Mouse (Mus musculus) liver, postnatal 0 days (tissue): ENCODE results near the gene Gpx4. TPM values are rescaled to one million over a fixed set of nuclear protein-coding genes. Genes with fewer than 3 reads are reported as not detected.

Source experiments
- ATAC-seq: fragments of 200-750 bp; cut with Nextera tagmentation; 2 replicates; pipeline ENCODE4 v1.8.0; 2017; ENCODE audit warnings: mild to moderate bottlenecking, moderate library complexity
- DNase-seq: peaks from one replicate; pipeline ENCODE4 v3.0.0-alpha.2; 2016
- H3K27ac ChIP-seq: fragments of 300-500 bp; sonication (generic); 2 replicates; pipeline ENCODE4 v1.5.1; 2014; ENCODE audit warnings: antibody characterized with exemption, moderate library complexity, mild to moderate bottlenecking, low read depth
- H3K27me3 ChIP-seq: fragments of 300-500 bp; sonication (generic); 2 replicates; pipeline ENCODE4 v1.6.1; 2014; ENCODE audit warnings: low read length, control low read depth, mixed read lengths; ENCODE audit not compliant: insufficient read depth
- H3K36me3 ChIP-seq: fragments of 300-500 bp; sonication (generic); replicated peaks from 2 replicates; pipeline ENCODE4 v1.6.1; 2014; ENCODE audit warnings: mild to moderate bottlenecking, control low read depth, low read length, moderate library complexity, mixed read lengths; ENCODE audit not compliant: insufficient read depth
- H3K4me1 ChIP-seq: fragments of 300-500 bp; sonication (generic); 2 replicates; pipeline ENCODE4 v1.6.1; 2014; ENCODE audit warnings: antibody characterized with exemption, mild to moderate bottlenecking, control low read depth; ENCODE audit not compliant: insufficient read depth
- H3K4me2 ChIP-seq: fragments of 300-500 bp; sonication (generic); 2 replicates; pipeline ENCODE4 v1.6.1; 2014; ENCODE audit warnings: low read depth, mild to moderate bottlenecking, low read length, moderate library complexity, mixed read lengths
- H3K4me3 ChIP-seq: fragments of 300-500 bp; sonication (generic); 2 replicates; pipeline ENCODE4 v1.5.1; 2014; ENCODE audit warnings: low read depth, low read length
- H3K9ac ChIP-seq: fragments of 300-500 bp; sonication (generic); replicated peaks from 2 replicates; pipeline ENCODE4 v1.6.1; 2014; ENCODE audit warnings: mild to moderate bottlenecking, moderate library complexity
- H3K9me3 ChIP-seq: fragments of 300-500 bp; sonication (generic); 2 replicates; pipeline ENCODE4 v1.6.1; 2016; ENCODE audit warnings: mild to moderate bottlenecking, control low read depth, low read length, mixed read lengths
- CTCF ChIP-seq: sonication (generic); IDR thresholded peaks from 2 replicates; pipeline ENCODE4 v1.5.1; 2016; ENCODE audit warnings: antibody characterized with exemption, low read depth
- EP300 ChIP-seq: IDR thresholded peaks from 2 replicates; pipeline ENCODE4 v1.6.1; 2016; ENCODE audit warnings: antibody characterized with exemption, low read depth, mild to moderate bottlenecking
- WGBS: fragments of 180-500 bp; shearing (Covaris S2); extraction: QIAGEN DNeasy Blood & Tissue Kit; methylation state at CpG from one replicate; pipeline ENCODE4 v1.1.7; 2014; ENCODE audit not compliant: insufficient replicate concordance; 5-methylcytosine and 5-hydroxymethylcytosine counted together
- polyA plus RNA-seq: library from polyadenylated mRNA; unstranded; fragments of >200 nt; fragmentation: Nextera tagmentation; extraction: Ambion mirVana; gene quantifications from 2 replicates; pipeline ENCODE4 v1.2.1, GENCODE M21; 2015

The Gpx4 gene
- polyA plus RNA-seq, 1 experiment from 2014 or later, result 537 TPM

DNA sequence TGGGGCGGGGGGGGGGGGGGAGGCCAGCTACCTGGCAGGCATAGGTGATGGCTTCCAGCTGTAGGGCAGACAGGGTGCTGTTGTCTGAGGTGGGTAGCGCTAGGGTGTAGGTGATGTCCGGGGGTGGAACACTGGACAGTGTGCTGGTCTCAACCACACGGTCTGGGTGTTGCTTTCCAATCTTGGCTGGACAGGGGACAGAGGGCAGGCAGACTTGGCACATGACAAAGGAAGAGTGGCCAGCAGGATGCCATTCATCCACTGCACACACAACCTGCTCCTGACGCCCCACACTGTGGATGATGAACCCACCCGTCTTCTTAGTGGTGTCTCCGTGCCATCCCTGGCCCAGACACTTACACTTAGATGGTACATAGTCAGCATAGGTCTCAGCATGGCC is 22.3 kb downstream of the Gpx4 start:
- 90% methylated on average over 6 of the region's 7 CpGs for WGBS
- no peak overlapping the region for H3K9ac ChIP-seq
- no peak overlapping the region for H3K27ac ChIP-seq
- peaks cover 33% of the 10 kb centered on the region for H3K4me1 ChIP-seq
- ATAC-seq (no peak), DNase-seq (no peak)
- no peak for TF ChIP-seq EP300
- no peak for TF ChIP-seq CTCF
- no peaks in the 10 kb centered on the region for H3K27me3 ChIP-seq
- H3K4me3 ChIP-seq, result no peak overlapping the region
- H3K36me3 ChIP-seq, result peaks cover 58% of the 10 kb centered on the region
- no peaks in the 10 kb centered on the region for H3K9me3 ChIP-seq
- H3K4me2 ChIP-seq, result no peak overlapping the region

DNA sequence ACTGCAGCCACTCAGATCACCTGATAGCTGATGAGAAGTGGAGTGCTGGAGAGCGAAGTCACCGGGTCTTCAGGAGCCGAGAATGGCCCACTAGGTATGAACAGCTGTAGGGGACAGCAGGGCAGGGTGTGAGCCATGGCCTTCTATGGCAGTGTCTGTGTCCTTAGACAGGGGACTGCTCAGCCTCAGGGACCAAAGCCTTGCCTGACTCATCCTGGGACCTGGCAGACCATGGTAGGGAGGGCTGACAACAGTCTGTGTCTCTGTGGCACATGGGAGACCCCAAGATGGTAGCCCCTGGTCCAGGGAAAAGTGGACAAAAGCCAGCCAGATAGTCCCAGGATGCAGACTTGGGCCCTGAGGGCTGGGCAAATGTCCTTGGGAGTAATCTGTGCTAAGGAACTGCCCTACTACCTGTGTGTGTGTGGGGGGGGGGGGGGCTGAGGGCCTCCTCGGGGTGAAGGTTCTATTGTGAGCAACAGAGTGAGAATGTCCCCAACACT is 23.0 kb downstream of the Gpx4 start:
- TF ChIP-seq CTCF (no peak), EP300 (no peak)
- Histone ChIP-seq H3K4me2 (no peak overlapping the region), H3K27me3 (no peaks in the 10 kb centered on the region), H3K27ac (peak overlapping the region; percentile 97), H3K36me3 (peaks cover 51% of the 10 kb centered on the region), H3K4me1 (peaks cover 39% of the 10 kb centered on the region), H3K9ac (no peak overlapping the region), H3K9me3 (no peaks in the 10 kb centered on the region), H3K4me3 (no peak overlapping the region)
- WGBS, result 79% methylated on average over 4 of the region's 4 CpGs
- ATAC-seq (no peak), DNase-seq (no peak)

- peak; percentile 92 for ATAC-seq
- Histone ChIP-seq H3K4me3 (no peak overlapping the region), H3K27ac (peak overlapping the region; percentile 97), H3K36me3 (peaks cover 47% of the 10 kb centered on the region), H3K9ac (peak overlapping the region; percentile 52), H3K4me1 (peaks cover 45% of the 10 kb centered on the region), H3K4me2 (peak overlapping the region; percentile 53), H3K27me3 (no peaks in the 10 kb centered on the region), H3K9me3 (no peaks in the 10 kb centered on the region)
- 41% methylated on average over 9 of the region's 9 CpGs for whole genome bisulfite sequencing
- TF ChIP-seq CTCF (no peak), EP300 (peak; percentile 92)
- DNase-seq, result peak; percentile 91
These were observed 24.0 kb downstream of the Gpx4 start for GRCm38 (mm10) chr10:80070837-80071515.

GRCm38 (mm10) chr10:80071516-80071900 is 24.5 kb downstream of the Gpx4 start:
- 46% methylated on average over 3 of the region's 3 CpGs for WGBS
- TF ChIP-seq CTCF, result no peak
- TF ChIP-seq EP300, result no peak
- Histone ChIP-seq H3K27me3 (no peaks in the 10 kb centered on the region), H3K9ac (peak overlapping the region; percentile 52), H3K36me3 (peaks cover 42% of the 10 kb centered on the region), H3K4me3 (no peak overlapping the region), H3K4me2 (peak overlapping the region; percentile 53), H3K9me3 (no peaks in the 10 kb centered on the region), H3K27ac (peak overlapping the region; percentile 97), H3K4me1 (peaks cover 48% of the 10 kb centered on the region)
- no peak for DNase-seq
- ATAC-seq, result peak; percentile 16; the same call in 1 of the 2 replicates

- ATAC-seq, result no peak
- Histone ChIP-seq H3K27me3 (no peaks in the 10 kb centered on the region), H3K9ac (peak overlapping the region; percentile 19; the same call in 1 of the 2 replicates)
These were observed 25.9 kb downstream of the Gpx4 start for GRCm38 (mm10) chr10:80072623-80073489.

More at GRCm38 (mm10) chr10:80072623-80073489, 25.9 kb downstream of the Gpx4 start:
- 83% methylated on average over 20 of the region's 20 CpGs for WGBS
- H3K9me3 ChIP-seq, result no peaks in the 10 kb centered on the region
- TF ChIP-seq CTCF (no peak), EP300 (no peak)
- peak overlapping the region; percentile 97 for H3K27ac ChIP-seq
- peaks cover 30% of the 10 kb centered on the region for H3K36me3 ChIP-seq
- peaks cover 48% of the 10 kb centered on the region for H3K4me1 ChIP-seq
- no peak for DNase-seq
- no peak overlapping the region for H3K4me3 ChIP-seq
- H3K4me2 ChIP-seq, result no peak overlapping the region; the same call in 1 of the 2 replicates
